Mouse (Mus musculus) hindbrain, embryonic 15.5 days (tissue): ENCODE results near the gene Sulf2. TPM values are rescaled to one million over a fixed set of nuclear protein-coding genes. Genes with fewer than 3 reads are reported as not detected.

Experiments
- polyA plus RNA-seq: library from polyadenylated mRNA; unstranded; fragments of >200 nt; fragmentation: Nextera tagmentation; extraction: Ambion mirVana; gene quantifications from 2 replicates; pipeline ENCODE4 v1.2.1, GENCODE M21; 2015

Sulf2 gene
- polyA plus RNA-seq, 1 experiment from 2014 or later = 113 TPM

Other genes with a start within 250 kb of the Sulf2 start
- gene Ncoa3, start 163.0 kb downstream of the Sulf2 start, polyA plus RNA-seq = 14.0 and 15.1 TPM in 2 replicates